Mouse (Mus musculus) layer of hippocampus, adult 2 months (tissue): ENCODE results near the gene Med26. TPM values are rescaled to one million over a fixed set of nuclear protein-coding genes. Genes with fewer than 3 reads are reported as not detected.
A peak's percentile ranks its signal among the peaks of the same experiment; 100 is the strongest.

Experiments
- DNase-seq, 2 experiments: peaks; one replicate each; pipeline ENCODE4 v3.0.0; 2022; ENCODE audit warnings: low spot score in 2 of 2
- H3K27ac ChIP-seq: fragments of 200-600 bp; 2 replicates; pipeline ENCODE4 v1.8.1; 2022
- H3K4me3 ChIP-seq: fragments of 200-600 bp; 2 replicates; pipeline ENCODE4 v1.8.1; 2022; ENCODE audit warnings: mild to moderate bottlenecking
- CTCF ChIP-seq: fragments of 200-600 bp; conservative IDR thresholded peaks from 2 replicates; pipeline ENCODE4 v1.8.1; 2022; ENCODE audit warnings: antibody characterized with exemption, mild to moderate bottlenecking, moderate library complexity
- long read RNA-seq, 2 experiments: library from polyadenylated mRNA; stranded (forward); transcript quantifications; one replicate each; pipeline ENCODE4 v2.0.0; 2021; ENCODE audit warnings: borderline mapping rate in 2 of 2
- total RNA-seq, 2 experiments: library from RNA; stranded (reverse); gene quantifications; 2 replicates each; pipeline ENCODE4 v1.2.3; 2021

Gene Med26
- 10 to 100 TPM; 10.5 to 10.6 TPM for total RNA-seq
- long read RNA-seq, experiment 1, transcript Med26-201 (3 exons, 2,997 nt): major isoform, 10 of 14 reads
- long read RNA-seq, experiment 1, partial matches to known transcripts: 0 of 14 reads
- long read RNA-seq, experiment 1, other reads (novel, unspliced or antisense): 4 of 14 reads
- long read RNA-seq, experiment 2, transcript Med26-201 (3 exons, 2,997 nt): major isoform, 10 of 14 reads
- long read RNA-seq, experiment 2, partial matches to known transcripts: 1 of 14 reads
- long read RNA-seq, experiment 2, other reads (novel, unspliced or antisense): 3 of 14 reads

DNA sequence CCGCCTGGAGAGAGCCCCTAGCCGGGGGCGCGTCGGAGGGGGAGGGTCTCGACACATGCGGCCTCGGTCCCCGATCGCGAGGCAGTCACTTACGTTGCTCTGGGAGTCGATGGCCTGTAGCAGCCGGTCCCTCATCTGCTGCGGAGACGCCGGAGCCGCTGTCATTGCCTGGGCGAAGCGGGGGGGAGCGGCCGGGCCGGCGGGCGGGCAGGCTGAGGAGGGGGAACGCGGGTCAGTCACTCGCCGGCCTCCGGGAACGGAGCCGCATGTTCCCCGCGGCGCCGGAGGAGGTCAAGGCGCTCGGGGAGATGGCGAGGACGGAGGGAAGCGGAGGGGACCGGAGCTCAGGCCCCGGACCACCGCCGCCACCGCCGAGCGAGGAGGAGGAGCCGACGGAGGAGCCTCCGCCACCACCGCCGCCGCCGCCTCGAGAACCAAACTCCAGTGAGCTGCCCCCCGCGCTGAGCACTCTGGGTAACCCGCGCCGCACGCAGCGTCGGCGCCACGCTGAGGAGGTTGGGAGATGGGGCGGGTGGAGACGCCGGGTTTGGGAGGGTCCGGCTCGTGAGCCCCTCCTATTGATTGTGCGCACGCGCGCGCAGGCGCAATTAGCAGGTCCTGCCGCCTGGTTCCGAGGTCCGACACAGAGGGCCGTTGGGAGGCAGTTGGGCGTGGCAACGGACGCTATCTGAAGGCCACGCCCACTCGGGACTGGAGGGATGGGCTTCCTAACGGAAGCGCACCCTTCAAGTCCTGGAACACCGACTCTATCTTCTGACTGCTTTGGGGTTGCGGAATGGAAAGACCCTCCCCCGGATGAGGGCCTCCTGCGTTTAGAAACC lies at the start of gene Med26:
Gene Med26, minus strand, starts transcription at position 469 of the 842 bp plus-strand sequence.
- TF ChIP-seq CTCF: peak; percentile 30
- Histone ChIP-seq H3K4me3 (peak within 1 kb of the TSS; percentile 100), H3K27ac (peak within 1 kb of the TSS; percentile 92)
- peak; percentile 96 to 99 for DNase-seq

DNA sequence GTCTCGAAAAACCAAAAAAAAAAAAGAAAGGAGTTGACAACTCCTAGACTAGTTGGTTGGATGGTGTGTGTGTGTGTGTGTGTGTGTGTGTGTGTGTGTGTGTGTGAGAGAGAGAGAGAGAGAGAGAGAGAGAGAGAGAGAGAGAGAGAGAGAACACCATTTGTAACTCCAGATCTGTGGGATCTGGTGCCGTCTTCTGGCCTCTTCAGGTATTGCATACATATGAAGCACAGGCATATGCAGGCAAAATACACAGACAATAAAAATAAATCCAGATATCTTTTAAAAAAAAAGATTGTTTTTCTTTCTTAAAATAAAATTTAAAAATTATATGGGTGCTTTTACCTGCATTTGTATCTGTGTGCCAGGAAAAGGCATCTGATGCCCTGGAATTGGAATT lies 42.1 kb upstream of the Med26 start:
- peak; percentile 69 for TF ChIP-seq CTCF
- H3K27ac ChIP-seq: peak overlapping the region; percentile 89; the same call in 1 of the 2 replicates
- no peak for DNase-seq
- no peak overlapping the region for H3K4me3 ChIP-seq

DNA sequence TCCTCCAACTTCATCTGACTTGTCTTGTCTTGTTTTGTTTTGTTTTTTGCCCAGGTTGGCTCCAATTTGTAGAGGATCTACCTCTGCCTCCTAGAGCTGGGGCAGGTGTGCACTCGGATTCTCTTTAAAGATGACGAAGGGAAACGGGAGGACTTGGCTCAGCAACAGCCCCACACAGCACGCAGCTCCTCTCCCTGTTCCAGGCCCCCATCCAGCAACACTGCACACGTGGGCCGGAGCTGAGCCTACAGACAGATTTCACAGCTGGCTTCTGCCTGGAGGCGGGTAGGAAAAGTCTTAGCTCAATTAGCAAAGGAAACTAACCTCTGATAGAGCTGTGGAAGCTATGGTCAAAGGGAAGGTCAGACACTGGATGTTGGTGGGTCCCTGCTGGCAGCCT lies 41.2 kb upstream of the Med26 start:
- peak; percentile 66 to 83 for DNase-seq
- H3K27ac ChIP-seq: peak overlapping the region; percentile 89
- TF ChIP-seq CTCF: no peak
- H3K4me3 ChIP-seq: no peak overlapping the region

DNA sequence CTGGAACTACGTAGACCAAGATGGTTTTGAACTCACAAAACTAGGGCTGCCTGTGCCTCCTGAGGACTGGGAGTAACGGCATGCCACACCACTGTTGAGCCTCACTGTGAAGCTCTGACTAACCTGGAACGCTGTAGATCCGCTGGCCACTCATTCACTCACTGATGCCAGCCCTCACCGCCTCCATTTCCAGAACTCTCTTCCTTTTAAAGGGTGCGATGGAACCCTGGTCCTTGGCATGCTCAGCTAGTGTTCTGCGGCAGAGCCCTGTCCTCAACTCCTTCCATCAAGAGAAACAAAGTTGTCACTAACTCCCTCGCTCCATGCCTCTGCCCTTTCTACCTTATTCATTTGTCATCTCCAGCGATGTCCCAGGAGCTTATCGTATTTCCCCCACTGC lies 40.8 kb upstream of the Med26 start:
- H3K27ac ChIP-seq: peak overlapping the region; percentile 89
- H3K4me3 ChIP-seq: no peak overlapping the region
- no peak for DNase-seq
- TF ChIP-seq CTCF: no peak

DNA sequence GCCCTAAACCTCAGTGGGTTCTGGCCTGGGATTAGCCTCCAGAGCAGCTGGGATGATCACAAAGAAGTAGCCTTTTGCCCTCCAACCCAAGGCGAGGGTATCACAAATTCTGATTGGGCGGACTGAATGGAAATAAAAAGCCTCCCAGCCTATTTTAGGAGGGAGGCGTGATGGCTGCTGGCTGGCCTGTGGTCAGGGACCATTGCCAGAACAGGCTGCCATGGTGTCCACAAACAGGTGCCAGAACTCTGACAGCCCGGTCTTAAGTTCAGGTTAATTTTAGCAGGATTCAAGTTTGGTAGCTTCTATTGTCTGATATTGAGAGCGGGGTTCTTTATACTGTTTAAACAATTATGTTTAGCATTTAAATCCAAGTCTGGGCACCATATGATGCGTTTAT lies 39.7 kb upstream of the Med26 start:
- DNase-seq: no peak
- Histone ChIP-seq H3K27ac (peak overlapping the region; percentile 89), H3K4me3 (no peak overlapping the region)
- TF ChIP-seq CTCF: no peak

DNA sequence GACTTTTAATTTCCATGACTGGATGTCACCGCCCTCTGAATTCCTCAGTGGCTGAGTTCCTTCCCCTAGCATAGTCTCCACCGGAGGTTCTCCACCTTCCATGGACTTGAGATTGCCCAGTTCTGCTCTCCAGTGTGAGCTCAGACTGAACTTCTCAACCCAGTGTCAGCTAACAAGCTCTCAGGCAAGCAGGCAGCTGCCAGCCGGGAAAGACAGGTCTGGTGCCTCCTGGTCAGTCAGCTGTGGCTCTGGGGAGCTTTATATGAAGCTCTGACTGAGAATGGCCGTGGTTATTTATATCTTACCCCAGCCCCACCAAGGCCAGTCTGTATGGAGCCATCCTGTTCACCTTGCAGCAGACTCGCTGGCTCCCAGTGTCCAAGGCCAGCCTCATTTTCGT lies 36.3 kb upstream of the Med26 start:
- DNase-seq: no peak
- Histone ChIP-seq H3K4me3 (no peak overlapping the region), H3K27ac (0 out of 2 replicates have a peak overlapping the region, but pooled peaks have one; percentile 14)
- TF ChIP-seq CTCF: no peak

DNA sequence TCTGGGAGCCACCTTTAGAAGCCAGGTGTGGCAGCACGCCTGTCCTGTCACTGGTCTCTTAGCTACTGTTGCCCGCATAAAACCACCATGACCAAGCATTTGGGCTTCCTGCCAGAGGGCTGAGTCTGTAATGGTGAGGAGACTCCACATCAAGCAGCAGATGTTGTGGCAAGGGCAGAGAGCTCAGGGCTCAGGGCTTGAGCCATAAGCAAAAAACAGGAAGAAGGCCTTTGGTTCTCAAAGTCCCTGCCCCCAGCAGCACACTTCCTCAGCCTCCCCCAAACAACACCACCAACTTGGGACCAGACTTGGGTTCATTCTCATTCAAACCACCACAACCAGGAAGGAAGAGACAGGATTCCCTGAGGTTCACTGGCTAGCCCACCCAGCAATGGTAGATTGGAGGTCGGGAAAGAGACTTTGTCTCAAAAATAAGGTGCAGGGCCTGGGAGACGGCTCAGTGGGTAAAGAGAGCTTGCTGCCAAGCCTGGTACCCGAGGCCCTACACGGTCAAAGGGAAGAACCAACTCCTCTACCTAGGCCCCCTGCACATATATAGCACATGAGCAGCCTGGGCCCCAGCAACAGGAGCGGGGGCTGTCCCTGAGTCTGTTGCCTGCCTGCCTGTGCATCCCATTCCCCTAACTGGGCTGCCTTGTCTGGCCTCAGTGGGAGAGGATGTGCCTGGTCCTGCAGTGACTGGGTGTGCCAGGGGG lies 35.1 kb upstream of the Med26 start:
- Histone ChIP-seq H3K4me3 (no peak overlapping the region), H3K27ac (peak overlapping the region; percentile 56; the same call in 1 of the 2 replicates)
- no peak for DNase-seq
- TF ChIP-seq CTCF: no peak

DNA sequence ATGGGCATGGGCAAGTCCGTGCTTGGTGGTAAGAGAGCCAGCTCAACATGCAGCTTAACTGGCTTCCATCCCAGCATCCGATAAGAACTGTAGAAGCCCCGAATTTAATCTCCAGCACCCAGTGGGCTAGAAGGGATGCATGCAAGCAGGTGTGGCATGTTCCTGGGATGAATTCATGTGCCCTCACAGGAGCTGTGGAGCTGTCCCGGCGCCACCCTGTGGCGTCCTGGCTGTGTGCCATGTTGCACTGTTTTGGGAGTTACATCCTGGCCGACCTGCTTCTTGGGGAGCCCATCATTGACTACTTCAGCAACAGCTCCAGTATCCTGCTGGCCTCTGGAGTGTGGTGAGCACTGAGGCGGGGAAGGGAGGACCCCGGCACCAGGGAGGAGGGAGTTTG lies 31.3 kb upstream of the Med26 start:
- Histone ChIP-seq H3K4me3 (no peak overlapping the region), H3K27ac (peak overlapping the region; percentile 21; the same call in 1 of the 2 replicates)
- no peak for TF ChIP-seq CTCF
- DNase-seq: no peak

DNA sequence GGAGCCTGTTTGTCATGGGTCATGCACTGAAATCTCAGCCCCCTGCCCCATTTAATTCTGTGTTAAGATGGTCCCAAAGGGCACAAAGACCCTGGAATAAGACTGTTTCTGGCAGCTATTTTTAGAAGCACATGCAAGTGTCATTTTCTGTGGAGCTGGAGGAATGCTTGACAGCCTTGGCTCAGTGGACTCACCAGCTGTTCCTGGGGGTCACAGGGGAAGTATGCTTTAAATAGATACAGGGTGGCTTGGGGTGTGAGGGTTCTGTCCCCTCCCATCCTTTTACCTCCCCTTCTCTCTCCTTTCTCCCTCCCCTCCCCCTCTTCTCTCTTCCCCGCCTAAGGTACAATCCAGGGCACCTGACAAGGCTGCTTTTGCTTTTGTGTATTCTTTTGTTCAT lies 29.9 kb upstream of the Med26 start:
- DNase-seq: no peak
- no peak for TF ChIP-seq CTCF
- 0 out of 2 replicates have a peak overlapping the region, but pooled peaks have one; percentile 14 for H3K27ac ChIP-seq
- H3K4me3 ChIP-seq: no peak overlapping the region

DNA sequence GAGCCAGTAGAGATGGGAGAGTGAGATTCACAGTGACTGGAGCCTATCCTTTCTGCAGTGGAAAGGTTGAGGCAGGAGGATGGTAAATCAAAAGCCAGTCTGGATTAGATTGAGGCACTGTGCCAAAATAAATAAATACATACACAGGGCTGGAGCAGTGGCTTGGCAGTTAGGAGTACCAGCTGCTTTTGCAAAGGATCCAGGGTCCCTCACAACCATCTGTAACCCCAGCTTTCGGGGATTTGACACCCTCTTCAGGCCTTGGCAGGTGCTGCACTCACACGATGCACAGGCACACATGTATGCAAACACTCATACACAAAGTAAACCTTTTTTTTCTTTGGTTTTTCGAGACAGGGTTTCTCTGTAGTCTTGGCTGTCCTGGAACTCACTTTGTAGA lies 29.2 kb upstream of the Med26 start:
- H3K4me3 ChIP-seq: no peak overlapping the region
- 0 out of 2 replicates have a peak overlapping the region, but pooled peaks have one; percentile 14 for H3K27ac ChIP-seq
- peak; percentile 34 for TF ChIP-seq CTCF
- no peak for DNase-seq

DNA sequence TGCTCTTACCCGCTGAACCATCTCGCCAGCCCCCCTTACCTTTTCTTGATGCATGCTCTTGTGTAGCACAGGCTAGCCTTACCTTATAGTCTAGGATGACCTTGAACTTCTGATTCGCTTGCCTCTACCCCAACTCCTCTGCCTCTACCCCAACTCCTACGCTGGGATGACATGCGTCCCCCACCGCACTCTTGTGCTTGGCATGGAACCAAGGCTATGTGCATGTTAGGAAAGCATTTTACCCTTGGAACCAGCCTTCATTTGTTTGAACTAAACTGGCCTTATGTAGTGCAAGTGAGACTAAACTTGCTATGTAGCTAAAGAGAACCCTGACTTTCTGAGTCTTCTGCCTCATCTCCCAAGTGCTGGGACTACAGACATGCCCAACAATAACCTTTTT lies 27.8 kb upstream of the Med26 start:
- no peak for DNase-seq
- TF ChIP-seq CTCF: no peak
- Histone ChIP-seq H3K4me3 (no peak overlapping the region), H3K27ac (no peak overlapping the region)

DNA sequence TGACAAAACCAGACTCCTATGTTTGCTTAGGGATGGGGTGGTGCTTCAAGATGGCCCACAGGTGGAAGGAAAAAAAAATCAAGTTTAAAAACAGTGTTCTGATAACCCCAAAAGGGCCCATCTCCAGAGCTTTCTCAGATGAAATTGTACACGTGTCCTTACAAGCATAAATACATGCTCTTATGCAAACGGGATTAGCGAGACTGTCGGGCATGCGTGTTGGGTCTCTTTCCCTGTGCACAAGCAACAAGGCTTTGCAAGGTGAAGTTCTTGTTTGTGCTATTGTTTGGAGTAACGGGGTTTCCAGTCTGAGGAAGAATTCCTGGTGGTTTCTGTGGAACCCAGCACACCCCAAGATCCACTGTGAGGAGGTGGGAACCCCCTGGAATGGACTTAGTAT lies 25.4 kb upstream of the Med26 start:
- peak overlapping the region; percentile 90 for H3K4me3 ChIP-seq
- no peak for DNase-seq
- H3K27ac ChIP-seq: peak overlapping the region; percentile 96
- TF ChIP-seq CTCF: no peak

DNA sequence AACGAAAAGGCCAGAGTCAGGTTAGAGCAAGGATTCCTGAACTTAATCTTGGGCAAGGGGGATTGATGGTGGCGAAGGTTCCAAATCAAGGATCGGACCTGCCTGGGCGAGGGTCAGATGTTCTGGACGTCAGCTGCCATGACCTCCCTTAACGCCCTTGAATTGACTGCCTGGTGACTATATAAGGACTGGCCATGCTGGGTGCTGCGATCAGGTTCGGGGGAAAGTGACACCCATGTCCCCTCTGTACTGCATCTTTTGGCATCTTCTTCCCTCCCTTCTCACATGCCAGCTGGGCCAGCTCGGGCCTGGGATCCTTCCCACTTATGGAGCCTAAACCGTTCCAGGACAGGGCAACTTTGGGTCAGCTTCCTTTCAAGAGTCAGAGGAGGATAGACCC lies 24.4 kb upstream of the Med26 start:
- Histone ChIP-seq H3K27ac (peak overlapping the region; percentile 96), H3K4me3 (peak overlapping the region; percentile 90)
- TF ChIP-seq CTCF: no peak
- DNase-seq: no peak
